Mouse (Mus musculus): Measurements from ENCODE around the gene Alkbh6. TPM values are rescaled to one million over a fixed set of nuclear protein-coding genes. Genes with fewer than 3 reads are reported as not detected.
A peak's percentile ranks its signal among the peaks of the same experiment; 100 is the strongest.

Alkbh6 gene
- polyA plus RNA-seq, 1 experiment from 2014 or later: 64.4 TPM

GRCm38 (mm10) chr7:30279951-30280669, 28.4 kb upstream of the Alkbh6 start, which contains the start of the genes Thap8 and Wdr62:
Thap8 (plus strand) TSS chr7:30280094.
Wdr62 (minus strand) TSS chr7:30280419.
- ATAC-seq (ENCODE audit: insufficient read depth, low FRiP score): peak; percentile 96
- peak within 1 kb of the TSS; percentile 68 for H3K9ac ChIP-seq (ENCODE audit: low read length)
- H3K4me2 ChIP-seq (ENCODE audit: low read depth, low read length): peak within 1 kb of the TSS; percentile 96
- H3K4me1 ChIP-seq (ENCODE audit: control insufficient read depth, insufficient read depth, low read length): 0 out of 2 replicates have a peak, but pooled peaks cover 3% of the 10 kb centered on the region
- no peaks in the 10 kb centered on the region for H3K36me3 ChIP-seq (ENCODE audit: control insufficient read depth, insufficient read depth, low read length)
- peak within 1 kb of the TSS; percentile 86 for H3K4me3 ChIP-seq (replicated peaks; ENCODE audit: low read length)
- peak within 1 kb of the TSS; percentile 99 for H3K27ac ChIP-seq (ENCODE audit: low read length)
- H3K27me3 ChIP-seq (ENCODE audit: control insufficient read depth, insufficient read depth, low read length): no peaks in the 10 kb centered on the region
- no peaks in the 10 kb centered on the region for H3K9me3 ChIP-seq (replicated peaks; ENCODE audit: control insufficient read depth, low read length)
- under 1% methylated on average over 49 of the region's 49 CpGs for WGBS

GRCm38 (mm10) chr7:30280670-30281138, 27.8 kb upstream of the Alkbh6 start:
- peak; percentile 82 for ATAC-seq (ENCODE audit: insufficient read depth, low FRiP score)
- peak overlapping the region; percentile 99 for H3K27ac ChIP-seq (ENCODE audit: low read length)
- H3K4me2 ChIP-seq (ENCODE audit: low read depth, low read length): peak overlapping the region; percentile 96
- whole genome bisulfite sequencing: under 1% methylated on average over 20 of the region's 20 CpGs
- H3K27me3 ChIP-seq (ENCODE audit: control insufficient read depth, insufficient read depth, low read length): no peaks in the 10 kb centered on the region
- H3K4me1 ChIP-seq (ENCODE audit: control insufficient read depth, insufficient read depth, low read length): 0 out of 2 replicates have a peak, but pooled peaks cover 3% of the 10 kb centered on the region
- no peaks in the 10 kb centered on the region for H3K36me3 ChIP-seq (ENCODE audit: control insufficient read depth, insufficient read depth, low read length)
- H3K9me3 ChIP-seq (replicated peaks; ENCODE audit: control insufficient read depth, low read length): no peaks in the 10 kb centered on the region
- peak overlapping the region; percentile 68 for H3K9ac ChIP-seq (ENCODE audit: low read length)
- peak overlapping the region; percentile 86 for H3K4me3 ChIP-seq (replicated peaks; ENCODE audit: low read length)

- Histone ChIP-seq H3K9ac (ENCODE audit: low read length) (no peak overlapping the region), H3K27ac (ENCODE audit: low read length) (no peak overlapping the region), H3K4me2 (ENCODE audit: low read depth, low read length) (no peak overlapping the region), H3K4me1 (ENCODE audit: control insufficient read depth, insufficient read depth, low read length) (0 out of 2 replicates have a peak, but pooled peaks cover 3% of the 10 kb centered on the region), H3K36me3 (ENCODE audit: control insufficient read depth, insufficient read depth, low read length) (no peaks in the 10 kb centered on the region), H3K4me3 (replicated peaks; ENCODE audit: low read length) (no peak overlapping the region), H3K9me3 (replicated peaks; ENCODE audit: control insufficient read depth, low read length) (no peaks in the 10 kb centered on the region), H3K27me3 (ENCODE audit: control insufficient read depth, insufficient read depth, low read length) (no peaks in the 10 kb centered on the region)
- WGBS: 72% methylated on average over 4 of the region's 4 CpGs
- no peak for ATAC-seq (ENCODE audit: insufficient read depth, low FRiP score)
Measured at GRCm38 (mm10) chr7:30281522-30281921, 27.0 kb upstream of the Alkbh6 start.

DNA sequence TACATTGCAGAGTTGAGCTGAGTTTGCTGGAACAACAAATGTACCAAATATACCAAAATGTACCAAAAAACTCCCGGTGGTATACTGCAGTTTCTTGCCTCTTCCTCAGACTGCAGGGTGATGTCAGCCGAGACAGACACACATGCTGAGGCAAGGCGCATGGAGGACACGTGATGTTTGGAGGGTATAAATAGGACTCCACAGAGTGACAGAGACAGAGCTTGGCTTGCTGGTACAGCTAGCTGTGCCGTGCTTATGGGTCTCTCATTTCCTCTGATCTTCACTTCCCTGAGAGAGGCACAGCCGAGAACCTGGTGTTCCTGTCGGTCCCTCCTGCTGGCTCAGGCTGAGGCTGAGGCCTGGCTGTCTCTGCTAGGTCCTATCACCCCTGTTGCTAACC, 25.8 kb upstream of the Alkbh6 start:
- Histone ChIP-seq H3K27me3 (ENCODE audit: control insufficient read depth, insufficient read depth, low read length) (no peaks in the 10 kb centered on the region), H3K4me1 (ENCODE audit: control insufficient read depth, insufficient read depth, low read length) (0 out of 2 replicates have a peak, but pooled peaks cover 3% of the 10 kb centered on the region), H3K4me2 (ENCODE audit: low read depth, low read length) (no peak overlapping the region), H3K9ac (ENCODE audit: low read length) (no peak overlapping the region), H3K4me3 (replicated peaks; ENCODE audit: low read length) (no peak overlapping the region), H3K27ac (ENCODE audit: low read length) (no peak overlapping the region), H3K36me3 (ENCODE audit: control insufficient read depth, insufficient read depth, low read length) (no peaks in the 10 kb centered on the region), H3K9me3 (replicated peaks; ENCODE audit: control insufficient read depth, low read length) (no peaks in the 10 kb centered on the region)
- WGBS: 71% methylated on average over 7 of the region's 7 CpGs
- no peak for ATAC-seq (ENCODE audit: insufficient read depth, low FRiP score)

DNA sequence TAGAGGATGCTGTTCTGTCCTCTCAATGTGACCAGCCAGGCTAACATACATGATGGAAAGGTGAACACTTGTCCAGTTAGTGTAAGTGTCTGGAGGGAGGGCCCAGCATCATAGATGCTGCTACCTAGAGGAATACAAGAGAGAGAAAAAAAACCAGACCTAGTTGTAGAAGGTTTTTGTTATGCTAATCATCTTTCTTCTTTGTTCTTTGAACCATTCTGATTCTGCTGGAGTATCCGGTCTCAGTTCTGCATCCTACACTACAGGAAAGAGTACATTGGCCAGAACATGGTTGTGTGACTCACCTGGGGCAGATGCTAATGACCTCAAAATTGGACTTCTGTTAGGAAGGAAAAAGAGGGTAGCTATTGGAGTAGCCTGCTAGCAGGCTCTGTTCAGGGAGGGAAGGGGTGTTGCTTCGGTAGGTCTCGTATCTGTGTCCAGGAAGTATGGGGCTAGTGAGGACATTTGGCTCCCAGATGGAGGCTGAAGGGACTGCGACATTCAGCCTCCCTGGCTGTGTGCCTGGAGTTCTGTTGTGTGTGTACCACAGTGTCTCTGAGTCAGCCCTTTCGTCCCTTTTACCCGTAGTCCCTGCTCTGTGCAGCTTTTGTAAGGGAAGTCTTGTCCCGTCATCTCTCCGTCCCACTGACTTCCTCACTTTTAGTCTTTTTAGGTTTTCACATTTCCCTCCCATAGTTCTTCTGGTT, 21.7 kb upstream of the Alkbh6 start:
- ATAC-seq (ENCODE audit: insufficient read depth, low FRiP score): no peak
- 61% methylated on average over 8 of the region's 8 CpGs for WGBS

GRCm38 (mm10) chr7:30288046-30288445, 20.5 kb upstream of the Alkbh6 start:
- ATAC-seq (ENCODE audit: insufficient read depth, low FRiP score): no peak
- H3K36me3 ChIP-seq (ENCODE audit: control insufficient read depth, insufficient read depth, low read length): no peaks in the 10 kb centered on the region
- H3K9ac ChIP-seq (ENCODE audit: low read length): no peak overlapping the region

More for the DNA sequence above, 21.7 kb upstream of the Alkbh6 start:
- Histone ChIP-seq H3K27ac (ENCODE audit: low read length) (no peak overlapping the region), H3K4me2 (ENCODE audit: low read depth, low read length) (no peak overlapping the region), H3K36me3 (ENCODE audit: control insufficient read depth, insufficient read depth, low read length) (no peaks in the 10 kb centered on the region), H3K9me3 (replicated peaks; ENCODE audit: control insufficient read depth, low read length) (no peaks in the 10 kb centered on the region), H3K4me3 (replicated peaks; ENCODE audit: low read length) (no peak overlapping the region), H3K9ac (ENCODE audit: low read length) (no peak overlapping the region), H3K27me3 (ENCODE audit: control insufficient read depth, insufficient read depth, low read length) (no peaks in the 10 kb centered on the region), H3K4me1 (ENCODE audit: control insufficient read depth, insufficient read depth, low read length) (0 out of 2 replicates have a peak, but pooled peaks cover under 1% of the 10 kb centered on the region)

DNA sequence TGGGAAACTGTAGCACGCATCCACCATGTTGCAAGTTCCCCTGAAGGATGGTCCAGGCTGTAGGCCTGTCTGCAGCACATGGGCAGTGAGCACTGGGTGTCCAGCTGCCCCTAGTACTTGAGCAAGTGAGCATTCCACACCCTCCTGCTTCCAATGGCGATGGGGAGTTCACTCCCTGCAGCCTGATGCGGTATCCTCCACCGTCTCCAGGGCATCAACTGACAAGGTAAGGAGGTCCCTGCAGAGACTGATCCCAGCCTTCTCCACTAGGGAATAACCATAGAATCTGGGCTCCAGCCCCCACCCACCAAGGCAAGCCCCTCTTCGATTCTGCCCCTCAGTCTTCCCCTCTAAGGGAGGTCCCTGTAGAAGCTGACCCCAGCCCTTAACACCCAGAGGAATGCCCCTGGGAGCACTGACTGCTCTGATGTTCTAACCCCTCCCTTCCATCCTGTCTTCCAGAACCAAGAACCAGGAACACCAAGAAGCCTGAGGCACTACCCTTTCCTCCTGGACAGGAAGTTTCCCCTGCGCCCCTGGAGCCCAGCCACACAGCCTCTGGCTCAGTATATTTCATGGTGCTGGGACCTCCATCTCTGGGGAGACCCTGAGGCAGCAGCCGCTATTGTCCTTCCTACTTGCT, 19.3 kb upstream of the Alkbh6 start:
- no peak overlapping the region for H3K4me3 ChIP-seq (replicated peaks; ENCODE audit: low read length)
- H3K4me2 ChIP-seq (ENCODE audit: low read depth, low read length): no peak overlapping the region
- H3K9me3 ChIP-seq (replicated peaks; ENCODE audit: control insufficient read depth, low read length): no peaks in the 10 kb centered on the region
- ATAC-seq (ENCODE audit: insufficient read depth, low FRiP score): no peak
- no peak overlapping the region for H3K9ac ChIP-seq (ENCODE audit: low read length)
- no peaks in the 10 kb centered on the region for H3K36me3 ChIP-seq (ENCODE audit: control insufficient read depth, insufficient read depth, low read length)
- H3K4me1 ChIP-seq (ENCODE audit: control insufficient read depth, insufficient read depth, low read length): 0 out of 2 replicates have a peak, but pooled peaks cover 6% of the 10 kb centered on the region
- no peaks in the 10 kb centered on the region for H3K27me3 ChIP-seq (ENCODE audit: control insufficient read depth, insufficient read depth, low read length)
- H3K27ac ChIP-seq (ENCODE audit: low read length): no peak overlapping the region
- WGBS: 71% methylated on average over 7 of the region's 7 CpGs

More at GRCm38 (mm10) chr7:30288046-30288445, 20.5 kb upstream of the Alkbh6 start:
- Histone ChIP-seq H3K4me3 (replicated peaks; ENCODE audit: low read length) (no peak overlapping the region), H3K4me2 (ENCODE audit: low read depth, low read length) (no peak overlapping the region), H3K27ac (ENCODE audit: low read length) (no peak overlapping the region), H3K27me3 (ENCODE audit: control insufficient read depth, insufficient read depth, low read length) (no peaks in the 10 kb centered on the region), H3K9me3 (replicated peaks; ENCODE audit: control insufficient read depth, low read length) (no peaks in the 10 kb centered on the region), H3K4me1 (ENCODE audit: control insufficient read depth, insufficient read depth, low read length) (0 out of 2 replicates have a peak, but pooled peaks cover 4% of the 10 kb centered on the region)
- whole genome bisulfite sequencing: 59% methylated on average over 6 of the region's 6 CpGs

DNA sequence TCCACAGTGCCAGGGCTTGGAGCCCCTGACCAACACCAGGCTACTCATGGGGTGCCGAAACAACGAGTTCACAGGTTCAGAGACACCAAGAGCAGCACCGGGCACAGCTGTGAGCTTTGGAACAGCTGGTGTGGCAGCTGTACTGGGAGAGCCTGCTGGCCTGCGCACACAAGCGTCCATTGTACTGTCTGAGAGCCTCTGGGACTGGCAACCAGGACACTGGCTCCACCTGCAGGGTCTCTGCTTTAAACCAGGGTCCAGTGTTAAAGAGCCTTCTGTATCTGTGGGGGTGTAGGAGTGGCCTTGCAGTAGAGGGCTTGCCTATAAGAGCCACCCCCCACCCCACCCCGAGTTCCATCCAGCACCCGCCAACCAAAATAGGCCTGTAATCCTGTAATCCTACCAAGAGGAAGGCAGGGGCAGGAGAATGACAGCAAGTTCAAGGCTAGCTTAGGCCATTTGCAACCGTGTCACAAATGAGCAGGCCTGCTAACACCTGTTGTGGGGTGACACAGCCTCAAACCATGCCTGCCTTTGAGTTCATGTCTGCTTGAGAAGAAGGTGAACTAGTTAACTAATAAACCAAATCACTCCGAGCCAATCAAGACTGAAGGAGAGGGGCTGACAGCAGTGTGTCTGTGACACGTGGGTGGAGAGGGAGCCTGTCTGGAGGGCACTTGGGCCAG, 18.7 kb upstream of the Alkbh6 start:
- no peak for ATAC-seq (ENCODE audit: insufficient read depth, low FRiP score)
- no peaks in the 10 kb centered on the region for H3K27me3 ChIP-seq (ENCODE audit: control insufficient read depth, insufficient read depth, low read length)
- H3K36me3 ChIP-seq (ENCODE audit: control insufficient read depth, insufficient read depth, low read length): no peaks in the 10 kb centered on the region
- 0 out of 2 replicates have a peak, but pooled peaks cover 10% of the 10 kb centered on the region for H3K4me1 ChIP-seq (ENCODE audit: control insufficient read depth, insufficient read depth, low read length)
- no peak overlapping the region for H3K4me3 ChIP-seq (replicated peaks; ENCODE audit: low read length)
- no peaks in the 10 kb centered on the region for H3K9me3 ChIP-seq (replicated peaks; ENCODE audit: control insufficient read depth, low read length)
- H3K9ac ChIP-seq (ENCODE audit: low read length): no peak overlapping the region; the same call in 1 of the 2 replicates
- H3K4me2 ChIP-seq (ENCODE audit: low read depth, low read length): no peak overlapping the region
- 53% methylated on average over 10 of the region's 10 CpGs for WGBS
- H3K27ac ChIP-seq (ENCODE audit: low read length): no peak overlapping the region

Data from stomach, embryonic 16.5 days (tissue).